Mouse (Mus musculus): ENCODE results near the gene Cyb5r3. TPM values are rescaled to one million over a fixed set of nuclear protein-coding genes. Genes with fewer than 3 reads are reported as not detected.

Gene Cyb5r3
- total and polyA plus RNA-seq, 3 experiments = 35.7 to 102 (median 59.1) TPM

DNA sequence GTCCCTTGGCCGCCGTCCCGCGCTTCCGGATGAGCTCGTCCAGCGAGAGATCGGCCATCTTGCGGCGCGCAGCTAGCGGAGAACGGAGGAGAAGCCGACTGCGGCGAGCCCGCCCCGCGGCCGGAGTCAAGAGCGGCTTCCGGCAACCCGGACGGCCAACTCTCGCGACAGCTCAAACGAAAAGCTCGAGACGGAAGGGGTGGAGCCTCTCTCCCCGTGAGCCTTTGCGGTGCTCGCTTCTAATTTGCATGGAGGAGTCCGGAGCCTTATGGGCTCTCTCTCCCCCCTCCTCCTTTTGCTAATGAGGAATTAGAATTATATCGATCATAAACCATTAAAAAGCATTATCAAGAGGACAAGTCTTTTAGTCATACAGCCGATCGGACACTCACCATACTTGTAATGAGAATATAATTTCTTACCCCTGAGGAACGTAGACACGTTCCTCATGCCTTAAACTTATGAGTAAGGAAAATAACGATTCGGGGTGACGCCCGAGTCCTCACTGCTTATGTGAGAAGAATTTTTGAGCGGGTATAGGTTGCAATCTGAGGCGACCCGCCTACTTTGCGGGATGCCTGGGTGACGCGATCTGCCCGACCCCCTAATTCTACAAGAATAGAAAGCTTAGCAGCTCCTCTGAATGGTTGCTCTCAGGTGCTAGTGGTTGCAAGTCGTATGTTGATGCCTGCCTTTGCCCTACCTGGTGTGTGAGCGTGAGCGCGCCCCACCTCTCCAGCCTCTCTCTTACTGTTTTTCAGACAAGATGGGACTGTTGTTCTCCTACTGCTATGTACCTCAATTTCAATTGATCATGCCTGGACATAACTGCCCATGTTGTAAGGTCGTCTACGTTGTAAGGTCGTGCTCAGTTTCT, 23.0 kb downstream of the Cyb5r3 start, which contains the start of gene Poldip3 (continued):
- TF ChIP-seq RCOR1 (conservative IDR thresholded peaks at IDR 0.05; ENCODE audit: low read depth, low read length) (peak; percentile 97), CTCF (conservative IDR thresholded peaks at IDR 0.05 in 1 of 2, IDR thresholded peaks at IDR 0.05 in 1 of 2; ENCODE audit: low read depth in 2 of 2, low read length in 2 of 2) (peak in 1 of 2 experiments; percentile 7; a peak in 1 of 4 replicates), JUND (conservative IDR thresholded peaks at IDR 0.05; ENCODE audit: low read depth, low read length) (peak; percentile 79), BHLHE40 (IDR thresholded peaks at IDR 0.05; ENCODE audit: low read depth, low read length) (peak; percentile 82), RAD21 (IDR thresholded peaks at IDR 0.05; ENCODE audit: low read depth, low read length) (peak; percentile 13), MEF2A (IDR thresholded peaks at IDR 0.05; ENCODE audit: borderline replicate concordance, low read depth, low read length) (peak; percentile 81; the same call in 1 of the 2 replicates), HCFC1 (IDR thresholded peaks at IDR 0.05; ENCODE audit: low read depth, low read length) (peak; percentile 82), MAZ (IDR thresholded peaks at IDR 0.05; ENCODE audit: low read depth, low read length) (peak; percentile 92; the same call in 1 of the 2 replicates), CHD2 (IDR thresholded peaks at IDR 0.05; ENCODE audit: low read length) (peak; percentile 99)

DNA sequence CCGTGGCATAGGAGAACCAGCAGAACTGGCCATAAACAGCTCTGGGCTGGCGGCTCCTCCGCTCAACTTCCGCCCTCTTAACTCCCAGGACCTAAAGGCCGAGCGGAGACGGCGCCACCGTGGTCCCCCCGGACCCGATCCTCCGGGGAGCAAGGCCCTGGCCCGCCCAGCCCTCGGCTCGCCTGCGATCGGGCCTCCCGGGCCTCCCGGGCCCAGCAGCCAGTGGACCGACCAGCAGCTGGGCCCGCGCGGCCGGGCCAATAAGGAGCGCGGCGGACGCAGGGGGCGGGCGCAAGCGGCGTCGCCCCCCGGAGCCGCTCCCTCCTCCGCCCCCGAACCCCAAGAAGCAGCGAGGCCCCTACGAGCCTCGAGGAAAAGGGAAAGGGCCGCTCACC, 23.6 kb downstream of the Cyb5r3 start:
- in situ Hi-C loops (cut with MboI; ENCODE audit: low pct_ligation_motif_present, low pct_unique_long_range_greater_than_20kb, low sequenced_read_pairs) = no loop called here
- H3K9ac ChIP-seq (ENCODE audit: insufficient read depth, low read depth) = peak overlapping the region; percentile 93
- no peaks in the 10 kb centered on the region for H3K27me3 ChIP-seq (replicated peaks)
- H3K4me3 ChIP-seq (replicated peaks in 1 of 3; ENCODE audit: low read depth in 2 of 3, low read length in 2 of 3, poor library complexity in 1 of 3) = peak overlapping the region; percentile 86 to 92 (median 88)
- no peak overlapping the region for H3K4me2 ChIP-seq (ENCODE audit: insufficient read depth, low read depth, poor library complexity, severe bottlenecking)
- dilution Hi-C loops (cut with MboI; ENCODE audit: extremely low pct_ligation_motif_present, extremely low pct_unique_long_range_greater_than_20kb, low sequenced_read_pairs) = no loop called here
- H3K79me2 ChIP-seq (replicated peaks; ENCODE audit: control insufficient read depth, extremely low read depth, insufficient read depth, poor library complexity, severe bottlenecking) = peaks cover 49% of the 10 kb centered on the region
- H3K9me3 ChIP-seq (replicated peaks; ENCODE audit: low read length) = peaks cover 13% of the 10 kb centered on the region
- TF ChIP-seq SMC3 (IDR thresholded peaks at IDR 0.05; ENCODE audit: low read depth, low read length) (no peak), MXI1 (IDR thresholded peaks at IDR 0.05; ENCODE audit: low read depth, low read length) (peak; percentile 5; the same call in 1 of the 2 replicates), MYC (IDR thresholded peaks at IDR 0.05; ENCODE audit: low read depth, low read length) (no peak), IRF4 (IDR thresholded peaks at IDR 0.05; ENCODE audit: low read depth, low read length) (0 out of 2 replicates have a peak, but pooled peaks have one; percentile 13), MEF2A (IDR thresholded peaks at IDR 0.05; ENCODE audit: borderline replicate concordance, low read depth, low read length) (no peak), NRF1 (IDR thresholded peaks at IDR 0.05; ENCODE audit: low read depth, low read length) (0 out of 2 replicates have a peak, but pooled peaks have one; percentile 27), MAZ (IDR thresholded peaks at IDR 0.05; ENCODE audit: low read depth, low read length) (0 out of 2 replicates have a peak, but pooled peaks have one; percentile 18), JUND (conservative IDR thresholded peaks at IDR 0.05; ENCODE audit: low read depth, low read length) (no peak), EP300 (IDR thresholded peaks at IDR 0.05; ENCODE audit: low read length) (no peak), MAFK (IDR thresholded peaks at IDR 0.05; ENCODE audit: insufficient replicate concordance, low read length) (no peak), TCF12 (IDR thresholded peaks at IDR 0.05; ENCODE audit: low read depth, low read length) (no peak), UBTF (IDR thresholded peaks at IDR 0.05; ENCODE audit: low read depth, low read length) (peak; percentile 80), JUN (IDR thresholded peaks at IDR 0.05; ENCODE audit: insufficient read depth, low read depth, low read length) (no peak)
- H3K4me1 ChIP-seq (ENCODE audit: control insufficient read depth in 1 of 2, insufficient read depth in 2 of 2) = peaks cover 9 to 62% of the 10 kb centered on the region in 2 experiments; a peak in 3 of 4 replicates
- peaks cover 22 to 48% of the 10 kb centered on the region in 2 experiments for H3K36me3 ChIP-seq (replicated peaks in 1 of 2; ENCODE audit: control insufficient read depth in 1 of 2, insufficient read depth in 1 of 2, low read length in 1 of 2)
- no peak for DNase-seq (ENCODE audit: extremely low read depth)
- H3K27ac ChIP-seq (ENCODE audit: insufficient read depth, low read depth) = peak overlapping the region; percentile 91
